Mouse (Mus musculus) liver, embryonic 14.5 days (tissue): Measurements from ENCODE around the gene Hdac4. TPM values are rescaled to one million over a fixed set of nuclear protein-coding genes. Genes with fewer than 3 reads are reported as not detected.
A peak's percentile ranks its signal among the peaks of the same experiment; 100 is the strongest.

Experiments
- ATAC-seq: fragments of 200-750 bp; cut with Nextera tagmentation; 2 replicates; pipeline ENCODE4 v1.8.0; 2017; ENCODE audit warnings: moderate number of reproducible peaks, mild to moderate bottlenecking, moderate library complexity; ENCODE audit not compliant: insufficient read depth
- DNase-seq, 3 experiments: peaks; one replicate each; pipeline ENCODE4 v3.0.0-alpha.2; 2012 to 2013; ENCODE audit warnings: low read depth in 3 of 3, low spot score in 3 of 3
- H3K27ac ChIP-seq: fragments of 300-500 bp; sonication (generic); 2 replicates; pipeline ENCODE4 v1.5.1; 2014; ENCODE audit warnings: moderate library complexity, mild to moderate bottlenecking, control low read depth, inconsistent platforms
- H3K27me3 ChIP-seq: fragments of 300-500 bp; sonication (generic); 2 replicates; pipeline ENCODE4 v1.6.1; 2014; ENCODE audit warnings: mild to moderate bottlenecking, low read length, moderate library complexity; ENCODE audit not compliant: control insufficient read depth, insufficient read depth
- H3K36me3 ChIP-seq: fragments of 300-500 bp; sonication (generic); replicated peaks from 2 replicates; pipeline ENCODE4 v1.6.1; 2014; ENCODE audit warnings: low read depth; ENCODE audit not compliant: control insufficient read depth, insufficient read depth
- H3K4me1 ChIP-seq, 2 experiments: fragments of 200-500 bp in 1 of 2; fragments of 300-500 bp in 1 of 2; sonication (generic) in 1 of 2; replicated peaks; 2 replicates each; pipeline ENCODE4 v1.6.1; 2012 to 2014; ENCODE audit warnings: antibody characterized with exemption in 1 of 2, inconsistent platforms in 1 of 2, low read length in 1 of 2; ENCODE audit not compliant: control insufficient read depth in 2 of 2, insufficient read depth in 2 of 2
- H3K4me2 ChIP-seq: fragments of 300-500 bp; sonication (generic); 2 replicates; pipeline ENCODE4 v1.6.1; 2014; ENCODE audit warnings: low read depth, mild to moderate bottlenecking, control low read depth, moderate library complexity
- H3K4me3 ChIP-seq, 2 experiments: fragments of 200-500 bp in 1 of 2; fragments of 300-500 bp in 1 of 2; sonication (generic) in 1 of 2; 2 replicates each; pipeline ENCODE4 v1.5.1; 2012 to 2014; ENCODE audit warnings: low read depth in 2 of 2, low read length in 2 of 2, mild to moderate bottlenecking in 2 of 2, control low read depth in 1 of 2, inconsistent platforms in 1 of 2, moderate library complexity in 1 of 2; ENCODE audit not compliant: insufficient read depth in 1 of 2
- H3K9ac ChIP-seq: fragments of 300-500 bp; sonication (generic); replicated peaks from 2 replicates; pipeline ENCODE4 v1.6.1; 2014; ENCODE audit warnings: mild to moderate bottlenecking, control low read depth, moderate library complexity
- H3K9me3 ChIP-seq: fragments of 300-500 bp; sonication (generic); 2 replicates; pipeline ENCODE4 v1.6.1; 2016; ENCODE audit warnings: low read length, mixed read lengths; ENCODE audit not compliant: control insufficient read depth
- CTCF ChIP-seq: IDR thresholded peaks from 2 replicates; pipeline ENCODE4 v1.5.1; 2016; ENCODE audit warnings: antibody characterized with exemption, low read depth, control low read depth
- EP300 ChIP-seq: IDR thresholded peaks from 2 replicates; pipeline ENCODE4 v1.6.1; 2016; ENCODE audit warnings: antibody characterized with exemption, low read depth
- WGBS: fragments of 180-500 bp; shearing (Covaris S2); extraction: QIAGEN DNeasy Blood & Tissue Kit; methylation state at CpG from one replicate; pipeline ENCODE4 v1.1.7; 2014; ENCODE audit not compliant: insufficient replicate concordance; 5-methylcytosine and 5-hydroxymethylcytosine counted together
- polyA plus RNA-seq, 2 experiments: library from polyadenylated mRNA; depleted of rRNA in 1 of 2; stranded (reverse) in 1 of 2; unstranded in 1 of 2; fragments of >200 nt; fragmentation: Nextera tagmentation in 1 of 2; extraction: Ambion mirVana in 1 of 2; gene quantifications; 2 replicates each; pipeline versions ENCODE4 v1.2.1 to v1.2.3; 2012 to 2014

Hdac4 gene
- polyA plus RNA-seq, 2 experiments = 1.5 to 3.1 TPM

GRCm38 (mm10) chr1:91912227-91913119 is 283.0 kb downstream of the Hdac4 start:
- ATAC-seq (no peak), DNase-seq (no peak)
- H3K36me3 ChIP-seq = no peaks in the 10 kb centered on the region
- no peak overlapping the region for H3K4me2 ChIP-seq
- H3K9ac ChIP-seq = no peak overlapping the region
- 42% methylated on average over 10 of the region's 10 CpGs for WGBS
- H3K27ac ChIP-seq = no peak overlapping the region
- no peaks in the 10 kb centered on the region; a peak in 1 of 4 replicates for H3K4me1 ChIP-seq
- TF ChIP-seq EP300 (no peak), CTCF (no peak)
- H3K4me3 ChIP-seq = no peak overlapping the region
- H3K27me3 ChIP-seq = no peaks in the 10 kb centered on the region
- H3K9me3 ChIP-seq = no peaks in the 10 kb centered on the region

- H3K27me3 ChIP-seq = no peaks in the 10 kb centered on the region
- H3K9me3 ChIP-seq = no peaks in the 10 kb centered on the region
- DNase-seq (no peak), ATAC-seq (no peak)
- H3K4me2 ChIP-seq = no peak overlapping the region
- 0 out of 4 replicates have a peak, but pooled peaks cover 0 to 2% of the 10 kb centered on the region in 2 experiments for H3K4me1 ChIP-seq
- no peak overlapping the region for H3K4me3 ChIP-seq
- H3K9ac ChIP-seq = no peak overlapping the region
- H3K36me3 ChIP-seq = no peaks in the 10 kb centered on the region
- 61% methylated on average over 6 of the region's 6 CpGs for WGBS
- no peak overlapping the region for H3K27ac ChIP-seq
- TF ChIP-seq CTCF (no peak), EP300 (no peak)
These were observed 290.2 kb downstream of the Hdac4 start for GRCm38 (mm10) chr1:91905268-91905667.

DNA sequence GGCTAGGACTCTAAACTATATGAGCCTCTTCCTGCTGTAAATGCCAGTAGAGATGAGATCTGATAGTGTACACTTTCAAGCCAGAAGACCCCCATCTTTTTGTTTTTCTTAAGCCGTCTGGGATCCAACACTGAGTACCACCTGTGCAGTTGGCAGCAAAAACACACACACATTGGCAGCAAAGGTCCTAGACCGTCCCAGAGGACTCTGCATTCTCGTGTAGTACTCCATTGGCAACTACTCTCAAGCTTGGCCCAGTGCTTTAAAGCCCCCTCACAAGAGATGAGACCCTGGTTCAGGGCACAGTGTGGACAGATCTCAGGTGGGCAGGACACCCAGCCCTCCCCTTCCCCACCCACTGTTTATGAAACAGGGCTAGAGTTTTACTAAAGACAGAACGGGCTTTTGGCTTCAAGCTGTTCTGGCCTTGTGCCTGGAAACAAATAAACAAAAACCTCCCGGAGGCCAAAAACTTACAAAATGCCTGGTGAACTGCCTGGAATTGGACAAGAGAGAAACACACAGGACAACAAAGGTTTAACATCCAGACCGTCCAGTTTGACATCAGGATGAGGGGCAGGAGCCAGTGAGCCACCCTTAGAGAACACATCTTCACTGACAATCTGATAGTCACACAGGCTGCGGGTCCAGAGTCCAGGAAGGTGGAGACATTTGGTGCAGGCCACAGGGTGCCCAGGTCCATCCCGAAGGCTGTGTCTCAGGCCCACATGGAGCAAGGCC is 292.1 kb downstream of the Hdac4 start:
- 55% methylated on average over 8 of the region's 8 CpGs for WGBS
- Histone ChIP-seq H3K4me2 (no peak overlapping the region), H3K27ac (no peak overlapping the region), H3K9ac (no peak overlapping the region), H3K36me3 (no peaks in the 10 kb centered on the region), H3K4me1 (0 out of 4 replicates have a peak, but pooled peaks cover 0 to 2% of the 10 kb centered on the region in 2 experiments), H3K4me3 (no peak overlapping the region), H3K27me3 (no peaks in the 10 kb centered on the region), H3K9me3 (no peaks in the 10 kb centered on the region)
- no peak for DNase-seq
- no peak for TF ChIP-seq EP300
- no peak for TF ChIP-seq CTCF
- no peak for ATAC-seq

GRCm38 (mm10) chr1:91897078-91897477 is 298.4 kb downstream of the Hdac4 start:
- Histone ChIP-seq H3K4me3 (no peak overlapping the region), H3K9ac (no peak overlapping the region), H3K4me1 (no peaks in the 10 kb centered on the region), H3K27me3 (no peaks in the 10 kb centered on the region), H3K36me3 (no peaks in the 10 kb centered on the region), H3K9me3 (no peaks in the 10 kb centered on the region), H3K27ac (no peak overlapping the region), H3K4me2 (no peak overlapping the region)
- TF ChIP-seq EP300 (no peak), CTCF (peak; percentile 51)
- 68% methylated on average over 2 of the region's 2 CpGs for WGBS
- no peak for ATAC-seq
- DNase-seq = no peak

- Histone ChIP-seq H3K36me3 (no peaks in the 10 kb centered on the region), H3K4me1 (no peaks in the 10 kb centered on the region), H3K4me2 (no peak overlapping the region), H3K27ac (no peak overlapping the region), H3K9me3 (no peaks in the 10 kb centered on the region), H3K9ac (no peak overlapping the region), H3K27me3 (no peaks in the 10 kb centered on the region), H3K4me3 (no peak overlapping the region)
- TF ChIP-seq EP300 (no peak), CTCF (no peak)
- ATAC-seq (no peak), DNase-seq (no peak)
- WGBS = 56% methylated on average over 5 of the region's 5 CpGs
These were observed 301.2 kb downstream of the Hdac4 start for GRCm38 (mm10) chr1:91894286-91894685.
